In genomic region chr4:114504227-114505041, GRCm38 (mm10) we compare ENCODE assay signal across 12 mouse cellular contexts.
DNase-seq lines count a peak whose midpoint lies in the region; ATAC-seq and TF ChIP-seq lines count a peak whose summit lies in the region.
"Had no signal": no experiment of that assay in that cellular context is flagged by ENCODE, and none has a peak within 500 bp of the region (broad histone marks: within the 10 kb centered on the region; RNA-seq: fewer than 3 reads in every experiment).

No protein-coding gene starts in this region.

- no peak for TF ChIP-seq CTCF in left cerebral cortex, adult 2 months (IDR thresholded peaks at IDR 0.05)

- intact Hi-C loops in left cerebral cortex, adult 2 months (cut with DNase I): no loop called here

- WGBS in forebrain, embryonic 15.5 days: 71% methylated on average over 11 of the region's 11 CpGs
- WGBS in forebrain, embryonic 10.5 days: 74% methylated on average over 11 of the region's 11 CpGs
- 50% methylated on average over 11 of the region's 11 CpGs for WGBS in lung, embryonic 16.5 days
- 50% methylated on average over 11 of the region's 11 CpGs for WGBS in hindbrain, embryonic 14.5 days

- no peaks in the 10 kb centered on the region for H3K36me3 ChIP-seq in forebrain, embryonic 15.5 days
- H3K36me3 ChIP-seq in forebrain, embryonic 10.5 days (replicated peaks): no peaks in the 10 kb centered on the region
- no peaks in the 10 kb centered on the region for H3K36me3 ChIP-seq in lung, embryonic 16.5 days (ENCODE audit: control insufficient read depth, insufficient read depth, low read length)
- no peaks in the 10 kb centered on the region for H3K36me3 ChIP-seq in hindbrain, embryonic 14.5 days (replicated peaks; ENCODE audit: control insufficient read depth, insufficient read depth)
- H3K36me3 ChIP-seq: heart, embryonic 12.5 days had no signal

- no peak overlapping the region for H3K4me3 ChIP-seq in forebrain, embryonic 15.5 days
- no peak overlapping the region for H3K4me3 ChIP-seq in forebrain, embryonic 10.5 days
- no peak overlapping the region for H3K4me3 ChIP-seq in lung, embryonic 16.5 days (ENCODE audit: low read length)
- no peak overlapping the region for H3K4me3 ChIP-seq in hindbrain, embryonic 14.5 days (replicated peaks; ENCODE audit: low read length)
- no peak overlapping the region for H3K4me3 ChIP-seq in left cerebral cortex, adult 2 months
- H3K4me3 ChIP-seq: heart, embryonic 12.5 days had no signal

- ATAC-seq in forebrain, embryonic 15.5 days (replicated peaks): 0 out of 2 replicates have a peak, but pooled peaks have one; percentile 23
- peak; percentile 34; the same call in 1 of the 2 replicates for ATAC-seq in lung, embryonic 16.5 days (ENCODE audit: low read depth)
- ATAC-seq in hindbrain, embryonic 14.5 days (ENCODE audit: low FRiP score): peak; percentile 34; the same call in 1 of the 2 replicates
- ATAC-seq: intestine, postnatal 0 days had no signal

- no peaks in the 10 kb centered on the region for H3K9me3 ChIP-seq in forebrain, embryonic 15.5 days
- H3K9me3 ChIP-seq in forebrain, embryonic 10.5 days: no peaks in the 10 kb centered on the region
- H3K9me3 ChIP-seq in lung, embryonic 16.5 days (ENCODE audit: control insufficient read depth, low read length): no peaks in the 10 kb centered on the region
- H3K9me3 ChIP-seq in hindbrain, embryonic 14.5 days (ENCODE audit: control insufficient read depth, low read length): no peaks in the 10 kb centered on the region
- H3K9me3 ChIP-seq: heart, embryonic 12.5 days had no signal

- no peak overlapping the region for H3K9ac ChIP-seq in forebrain, embryonic 15.5 days (replicated peaks)
- H3K9ac ChIP-seq in lung, embryonic 16.5 days (ENCODE audit: low read length): no peak overlapping the region
- H3K9ac ChIP-seq in hindbrain, embryonic 14.5 days: no peak overlapping the region
- H3K9ac ChIP-seq: heart, embryonic 12.5 days had no signal

- H3K27ac ChIP-seq in forebrain, embryonic 15.5 days (replicated peaks): no peak overlapping the region
- no peak overlapping the region for H3K27ac ChIP-seq in forebrain, embryonic 10.5 days
- no peak overlapping the region for H3K27ac ChIP-seq in lung, embryonic 16.5 days (ENCODE audit: low read length)
- H3K27ac ChIP-seq in hindbrain, embryonic 14.5 days: no peak overlapping the region
- H3K27ac ChIP-seq in left cerebral cortex, adult 2 months: no peak overlapping the region

- DNase-seq in forebrain, embryonic 10.5 days (ENCODE audit: extremely low spot score, low spot score): no peak
- no peak for DNase-seq in lung, adult 18-20 months
- no peak for DNase-seq in hindbrain, embryonic 14.5 days (ENCODE audit: low spot score)
- DNase-seq in kidney, postnatal 25 days: peak; percentile 28 to 64
- DNase-seq in left cerebral cortex, adult 2 months (ENCODE audit: extremely low spot score in 1 of 2, low spot score in 2 of 2): no peak
- no peak for DNase-seq in adrenal gland, postnatal 10 days
- DNase-seq: lung, postnatal 14 days; thymus, postnatal 25 days had no signal

- H3K27me3 ChIP-seq in forebrain, embryonic 15.5 days: no peaks in the 10 kb centered on the region
- H3K27me3 ChIP-seq in forebrain, embryonic 10.5 days (ENCODE audit: poor library complexity, severe bottlenecking): no peaks in the 10 kb centered on the region
- H3K27me3 ChIP-seq in lung, embryonic 16.5 days (ENCODE audit: control insufficient read depth, insufficient read depth, low read depth, low read length): no peaks in the 10 kb centered on the region
- H3K27me3 ChIP-seq in hindbrain, embryonic 14.5 days (ENCODE audit: control insufficient read depth, insufficient read depth, low read length): no peaks in the 10 kb centered on the region

- no peaks in the 10 kb centered on the region for H3K4me1 ChIP-seq in forebrain, embryonic 15.5 days
- H3K4me1 ChIP-seq in forebrain, embryonic 10.5 days: peaks cover 10% of the 10 kb centered on the region
- H3K4me1 ChIP-seq in lung, embryonic 16.5 days (replicated peaks; ENCODE audit: control insufficient read depth, insufficient read depth, low read length): peaks cover 4% of the 10 kb centered on the region; the same call in 1 of the 2 replicates
- 0 out of 2 replicates have a peak, but pooled peaks cover 3% of the 10 kb centered on the region for H3K4me1 ChIP-seq in hindbrain, embryonic 14.5 days (replicated peaks; ENCODE audit: control insufficient read depth, insufficient read depth, low read length)

- H3K4me2 ChIP-seq in forebrain, embryonic 15.5 days (replicated peaks): no peak overlapping the region
- H3K4me2 ChIP-seq in lung, embryonic 16.5 days (ENCODE audit: low read depth, low read length): no peak overlapping the region
- H3K4me2 ChIP-seq in hindbrain, embryonic 14.5 days (replicated peaks): no peak overlapping the region
- H3K4me2 ChIP-seq: heart, embryonic 12.5 days had no signal

Comparison
In these comparisons a context has a peak if more than half of its experiments do, and no peak if none do; other contexts are left out.
1. DNase-seq: peak in kidney, postnatal 25 days (2 of 2); none in forebrain, embryonic 10.5 days (single experiment), lung, adult 18-20 months (0 of 2), hindbrain, embryonic 14.5 days (single experiment), left cerebral cortex, adult 2 months (0 of 2) and adrenal gland, postnatal 10 days (single experiment).
2. Peak in every context shown above with its lines, with median percentiles within 50 percentile points of each other: ATAC-seq.